11 mouse cellular contexts compared by ENCODE assay signal in the genomic region with DNA sequence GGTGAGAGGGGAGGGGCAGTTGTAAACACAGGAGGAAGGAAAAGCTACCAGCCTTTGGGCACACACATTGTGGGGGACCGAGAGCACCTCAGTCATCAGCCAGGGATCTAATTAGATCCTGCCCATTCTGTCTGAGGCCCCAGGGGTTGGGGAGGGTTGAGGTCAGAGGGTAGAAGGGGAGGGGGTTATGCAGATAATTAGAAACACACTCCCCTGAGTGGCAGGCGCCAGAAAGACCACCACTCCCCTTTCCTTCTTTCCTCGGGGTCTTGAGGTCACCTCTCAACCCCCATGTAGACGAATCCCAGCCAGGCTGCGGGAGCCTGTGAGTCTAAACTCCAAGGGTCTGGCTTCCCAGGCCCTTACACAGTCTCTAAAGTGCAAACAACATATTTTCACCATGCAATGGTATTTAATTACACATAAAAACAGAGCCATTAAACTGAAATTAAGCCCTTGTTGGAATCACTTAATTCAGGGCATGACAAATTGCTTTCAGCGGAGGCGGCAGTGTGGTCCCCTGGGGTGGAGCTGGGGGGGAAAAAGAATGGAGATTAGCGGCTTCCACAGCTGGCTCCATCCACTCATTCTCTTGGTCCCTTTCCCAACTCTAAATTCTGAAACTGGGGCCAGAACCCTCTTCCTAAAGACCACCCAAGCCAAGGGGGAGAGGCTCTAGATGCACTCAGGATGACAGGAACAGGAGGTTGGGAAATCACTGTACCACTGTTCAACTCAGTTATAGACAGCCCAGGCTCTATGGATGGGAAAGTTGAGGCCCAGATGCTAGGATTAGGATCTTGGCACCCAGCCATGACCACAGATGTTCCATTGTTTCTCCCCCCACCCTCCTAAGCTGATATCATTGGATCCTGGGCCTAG. TPM values are rescaled to one million over a fixed set of nuclear protein-coding genes. Genes with fewer than 3 reads are reported as not detected.
DNase-seq lines count a peak whose midpoint lies in the region; ATAC-seq and TF ChIP-seq lines count a peak whose summit lies in the region.
"Had no signal": no experiment of that assay in that cellular context is flagged by ENCODE, and none has a peak within 500 bp of the region (broad histone marks: within the 10 kb centered on the region; RNA-seq: fewer than 3 reads in every experiment).

No protein-coding gene starts in this region.

- no peak for TF ChIP-seq EP300 in heart, postnatal 0 days (IDR thresholded peaks at IDR 0.05; ENCODE audit: low read depth)

- peaks cover 22% of the 10 kb centered on the region for H3K36me3 ChIP-seq in embryonic facial prominence, embryonic 15.5 days
- H3K36me3 ChIP-seq in heart, postnatal 0 days (replicated peaks; ENCODE audit: control insufficient read depth, insufficient read depth, low read length), result peaks cover 8% of the 10 kb centered on the region; the same call in 1 of the 2 replicates
- peaks cover 8% of the 10 kb centered on the region for H3K36me3 ChIP-seq in neural tube, embryonic 11.5 days (ENCODE audit: control insufficient read depth, insufficient read depth, low read length)

- H3K27me3 ChIP-seq in embryonic facial prominence, embryonic 15.5 days, result no peaks in the 10 kb centered on the region
- H3K27me3 ChIP-seq in heart, postnatal 0 days (ENCODE audit: control insufficient read depth, insufficient read depth, low read length), result no peaks in the 10 kb centered on the region
- no peaks in the 10 kb centered on the region for H3K27me3 ChIP-seq in neural tube, embryonic 11.5 days (ENCODE audit: control insufficient read depth, insufficient read depth, low read length)

- peak; percentile 65 for DNase-seq in lung, postnatal 10 days
- no peak for DNase-seq in lung, postnatal 14 days
- DNase-seq in heart, postnatal 0 days (ENCODE audit: low spot score), result no peak
- no peak for DNase-seq in neural tube, embryonic 11.5 days (ENCODE audit: low spot score)
- DNase-seq in layer of hippocampus, adult 8-10 months (ENCODE audit: low spot score in 2 of 2), result no peak
- DNase-seq in ovary, postnatal 36 days (ENCODE audit: low spot score), result no peak
- DNase-seq: layer of hippocampus, adult 9-11 months; thymus, postnatal 36 days had no signal

- 0 out of 2 replicates have a peak, but pooled peaks cover 5% of the 10 kb centered on the region for H3K9me3 ChIP-seq in embryonic facial prominence, embryonic 15.5 days (replicated peaks)
- peaks cover 9% of the 10 kb centered on the region; the same call in 1 of the 2 replicates for H3K9me3 ChIP-seq in heart, postnatal 0 days (replicated peaks; ENCODE audit: control insufficient read depth, low read length)
- no peaks in the 10 kb centered on the region; the same call in 1 of the 2 replicates for H3K9me3 ChIP-seq in neural tube, embryonic 11.5 days (ENCODE audit: control insufficient read depth, low read length)

- ATAC-seq in embryonic facial prominence, embryonic 15.5 days (ENCODE audit: insufficient number of reproducible peaks, low FRiP score, low TSS enrichment, low read depth), result peak; percentile 81
- peak; percentile 41; the same call in 1 of the 2 replicates for ATAC-seq in heart, postnatal 0 days (ENCODE audit: insufficient read depth, low read depth)
- ATAC-seq in neural tube, embryonic 11.5 days (ENCODE audit: insufficient read depth, low FRiP score, low TSS enrichment), result no peak
- ATAC-seq in megakaryocyte-erythroid progenitor cell, adult 5-6 weeks (replicated peaks; ENCODE audit: low FRiP score, low TSS enrichment, poor library complexity, severe bottlenecking), result no peak

- H3K4me1 ChIP-seq in embryonic facial prominence, embryonic 15.5 days, result peaks cover 34% of the 10 kb centered on the region
- peaks cover 6% of the 10 kb centered on the region; the same call in 1 of the 2 replicates for H3K4me1 ChIP-seq in heart, postnatal 0 days (ENCODE audit: control insufficient read depth, insufficient read depth)
- H3K4me1 ChIP-seq in neural tube, embryonic 11.5 days (ENCODE audit: control insufficient read depth, insufficient read depth, low read length), result peaks cover 10% of the 10 kb centered on the region

- WGBS in embryonic facial prominence, embryonic 15.5 days, result 5% methylated on average over 8 of the region's 8 CpGs
- 40% methylated on average over 8 of the region's 8 CpGs for whole genome bisulfite sequencing in heart, postnatal 0 days
- WGBS in neural tube, embryonic 11.5 days, result 7% methylated on average over 8 of the region's 8 CpGs

- H3K9ac ChIP-seq in embryonic facial prominence, embryonic 15.5 days, result no peak overlapping the region
- H3K9ac ChIP-seq in heart, postnatal 0 days (replicated peaks; ENCODE audit: low read depth, low read length), result no peak overlapping the region
- H3K9ac ChIP-seq in neural tube, embryonic 11.5 days (ENCODE audit: low read length), result no peak overlapping the region

- TF ChIP-seq CTCF in heart, postnatal 0 days (IDR thresholded peaks at IDR 0.05; ENCODE audit: low read depth), result no peak

- H3K27ac ChIP-seq in embryonic facial prominence, embryonic 15.5 days (replicated peaks), result peak overlapping the region; percentile 81
- H3K27ac ChIP-seq in heart, postnatal 0 days (ENCODE audit: low read depth), result peak overlapping the region; percentile 38; the same call in 1 of the 2 replicates
- H3K27ac ChIP-seq in neural tube, embryonic 11.5 days (ENCODE audit: low read depth, low read length), result 0 out of 2 replicates have a peak overlapping the region, but pooled peaks have one; percentile 14

- no peak overlapping the region for H3K4me3 ChIP-seq in embryonic facial prominence, embryonic 15.5 days (replicated peaks)
- H3K4me3 ChIP-seq in heart, postnatal 0 days (ENCODE audit: low read depth, low read length), result no peak overlapping the region
- no peak overlapping the region for H3K4me3 ChIP-seq in neural tube, embryonic 11.5 days (ENCODE audit: low read depth, low read length)

- H3K4me2 ChIP-seq in embryonic facial prominence, embryonic 15.5 days (replicated peaks), result 0 out of 2 replicates have a peak overlapping the region, but pooled peaks have one; percentile 4
- no peak overlapping the region for H3K4me2 ChIP-seq in heart, postnatal 0 days (ENCODE audit: low read depth, low read length)
- H3K4me2 ChIP-seq in neural tube, embryonic 11.5 days (ENCODE audit: low read depth), result no peak overlapping the region

RNA-seq across cellular contexts. Expression of a gene that starts 14.8 kb away (rescaled TPM):
- 1,352 and 1,417 TPM in 2 replicates for polyA plus RNA-seq in embryonic facial prominence, embryonic 15.5 days (2015; fragmentation: Nextera tagmentation; extraction: Ambion mirVana)
- 221 and 277 TPM in 2 replicates for total RNA-seq in heart, postnatal 0 days (2014; rRNA removed; ENCODE audit: low replicate concordance)
- 186 and 201 TPM in 2 replicates for polyA plus RNA-seq in heart, postnatal 0 days (2015; fragmentation: Nextera tagmentation; extraction: Ambion mirVana)
- polyA plus RNA-seq in neural tube, embryonic 11.5 days (2014; fragmentation: Nextera tagmentation; extraction: Ambion mirVana), result 353 and 365 TPM in 2 replicates
- 15.9 and 22.9 TPM in 2 replicates for total RNA-seq in megakaryocyte-erythroid progenitor cell, adult 5-6 weeks (2014; fragmentation: Nextera tagmentation)
- 23.5 and 68.2 TPM in 2 replicates for total RNA-seq in megakaryocyte-erythroid progenitor cell, adult 5-6 weeks (2017)
- 10 to 100 TPM; 69.7 to 86.8 (median 75.2) TPM for total RNA-seq in layer of hippocampus, adult 8-10 months (2022)

RNA-seq across cellular contexts. Expression of a gene that starts 31.8 kb away (rescaled TPM):
- polyA plus RNA-seq in embryonic facial prominence, embryonic 15.5 days (2015; fragmentation: Nextera tagmentation; extraction: Ambion mirVana), result 162 and 168 TPM in 2 replicates
- total RNA-seq in heart, postnatal 0 days (2014; rRNA removed; ENCODE audit: low replicate concordance), result 52.9 and 91.1 TPM in 2 replicates
- 38.2 and 38.9 TPM in 2 replicates for polyA plus RNA-seq in heart, postnatal 0 days (2015; fragmentation: Nextera tagmentation; extraction: Ambion mirVana)
- polyA plus RNA-seq in neural tube, embryonic 11.5 days (2014; fragmentation: Nextera tagmentation; extraction: Ambion mirVana), result 338 and 339 TPM in 2 replicates
- total RNA-seq in megakaryocyte-erythroid progenitor cell, adult 5-6 weeks (2014; fragmentation: Nextera tagmentation), result 363 and 371 TPM in 2 replicates
- 444 and 492 TPM in 2 replicates for total RNA-seq in megakaryocyte-erythroid progenitor cell, adult 5-6 weeks (2017)
- total RNA-seq in layer of hippocampus, adult 8-10 months (2022), result 1 to 10 TPM in 2 of 4 experiments, under 1 TPM in 2; 0.62 to 2.4 (median 1.2) TPM

RNA-seq across cellular contexts. Expression of a gene that starts 33.3 kb away (rescaled TPM):
- 2.7 and 2.8 TPM in 2 replicates for polyA plus RNA-seq in embryonic facial prominence, embryonic 15.5 days (2015; fragmentation: Nextera tagmentation; extraction: Ambion mirVana)
- 0.69 TPM in 1 of 2 replicates, not detected in the other for total RNA-seq in heart, postnatal 0 days (2014; rRNA removed; ENCODE audit: low replicate concordance)
- 0.05 and 0.12 TPM in 2 replicates for polyA plus RNA-seq in heart, postnatal 0 days (2015; fragmentation: Nextera tagmentation; extraction: Ambion mirVana)
- polyA plus RNA-seq in neural tube, embryonic 11.5 days (2014; fragmentation: Nextera tagmentation; extraction: Ambion mirVana), result 0.46 and 0.62 TPM in 2 replicates
- total RNA-seq in megakaryocyte-erythroid progenitor cell, adult 5-6 weeks (2014; fragmentation: Nextera tagmentation), result not detected in 2 replicates
- total RNA-seq in megakaryocyte-erythroid progenitor cell, adult 5-6 weeks (2017), result not detected in 2 replicates
- under 1 TPM in 2 of 4 experiments, not detected in 2; 0.27 TPM for total RNA-seq in layer of hippocampus, adult 8-10 months (2022)
- polyA plus RNA-seq: neural tube, embryonic 14.5 days had no signal

Comparison
In these comparisons a context has a peak if more than half of its experiments do, and no peak if none do; other contexts are left out.
1. ATAC-seq: peak in embryonic facial prominence, embryonic 15.5 days (single experiment) and heart, postnatal 0 days (single experiment); none in neural tube, embryonic 11.5 days (single experiment) and megakaryocyte-erythroid progenitor cell, adult 5-6 weeks (single experiment).
2. H3K27ac ChIP-seq: peak in every context shown above with its lines; median percentile 81 in embryonic facial prominence, embryonic 15.5 days; 38 in heart, postnatal 0 days; 14 in neural tube, embryonic 11.5 days.
3. RNA of a gene that starts 31.8 kb away (total RNA-seq): 363 to 492 TPM in megakaryocyte-erythroid progenitor cell, adult 5-6 weeks and 52.9 to 91.1 TPM in heart, postnatal 0 days; 0.62 to 2.4 TPM in layer of hippocampus, adult 8-10 months; every median in the first group is over 10 times any median in the second.